Mouse (Mus musculus): Measurements from ENCODE around the gene Padi2. TPM values are rescaled to one million over a fixed set of nuclear protein-coding genes. Genes with fewer than 3 reads are reported as not detected.

Gene Padi2
- polyA plus RNA-seq, 1 experiment: 2.4 TPM

- TF ChIP-seq TAL1 (IDR thresholded peaks at IDR 0.05; ENCODE audit: low read length): no peak
- TF ChIP-seq GATA1 (IDR thresholded peaks at IDR 0.05; ENCODE audit: low read length): no peak
- H3K36me3 ChIP-seq (ENCODE audit: control insufficient read depth): peaks cover 56% of the 10 kb centered on the region
- no peaks in the 10 kb centered on the region for H3K4me1 ChIP-seq (ENCODE audit: control insufficient read depth)
- H3K4me3 ChIP-seq (replicated peaks): no peak overlapping the region
- H3K27me3 ChIP-seq (ENCODE audit: control insufficient read depth): no peaks in the 10 kb centered on the region
- H3K9me3 ChIP-seq (ENCODE audit: control insufficient read depth, low read length): no peaks in the 10 kb centered on the region
Observed at GRCm38 (mm10) chr4:140922508-140922907, 16.4 kb downstream of the Padi2 start.

GRCm38 (mm10) chr4:140925648-140926047 lies 19.5 kb downstream of the Padi2 start:
- TF ChIP-seq GATA1 (IDR thresholded peaks at IDR 0.05; ENCODE audit: low read length) (no peak), TAL1 (IDR thresholded peaks at IDR 0.05; ENCODE audit: low read length) (no peak)
- Histone ChIP-seq H3K27me3 (ENCODE audit: control insufficient read depth) (no peaks in the 10 kb centered on the region), H3K36me3 (ENCODE audit: control insufficient read depth) (peaks cover 69% of the 10 kb centered on the region), H3K9me3 (ENCODE audit: control insufficient read depth, low read length) (no peaks in the 10 kb centered on the region), H3K4me1 (ENCODE audit: control insufficient read depth) (peaks cover 3% of the 10 kb centered on the region), H3K4me3 (replicated peaks) (no peak overlapping the region)

- TF ChIP-seq GATA1 (IDR thresholded peaks at IDR 0.05; ENCODE audit: low read length): no peak
- peaks cover 76% of the 10 kb centered on the region for H3K36me3 ChIP-seq (ENCODE audit: control insufficient read depth)
- H3K9me3 ChIP-seq (ENCODE audit: control insufficient read depth, low read length): no peaks in the 10 kb centered on the region
- peaks cover 8% of the 10 kb centered on the region for H3K4me1 ChIP-seq (ENCODE audit: control insufficient read depth)
- no peak overlapping the region for H3K4me3 ChIP-seq (replicated peaks)
- no peaks in the 10 kb centered on the region for H3K27me3 ChIP-seq (ENCODE audit: control insufficient read depth)
Observed at GRCm38 (mm10) chr4:140928349-140928748, 22.2 kb downstream of the Padi2 start.

GRCm38 (mm10) chr4:140929745-140930144 lies 23.6 kb downstream of the Padi2 start:
- TF ChIP-seq GATA1 (IDR thresholded peaks at IDR 0.05; ENCODE audit: low read length): no peak
- TF ChIP-seq TAL1 (IDR thresholded peaks at IDR 0.05; ENCODE audit: low read length): no peak
- H3K36me3 ChIP-seq (ENCODE audit: control insufficient read depth): peaks cover 74% of the 10 kb centered on the region
- H3K9me3 ChIP-seq (ENCODE audit: control insufficient read depth, low read length): no peaks in the 10 kb centered on the region
- peaks cover 8% of the 10 kb centered on the region for H3K4me1 ChIP-seq (ENCODE audit: control insufficient read depth)
- no peak overlapping the region for H3K4me3 ChIP-seq (replicated peaks)
- no peaks in the 10 kb centered on the region for H3K27me3 ChIP-seq (ENCODE audit: control insufficient read depth)

GRCm38 (mm10) chr4:140930900-140931470 lies 24.8 kb downstream of the Padi2 start:
- no peaks in the 10 kb centered on the region for H3K9me3 ChIP-seq (ENCODE audit: control insufficient read depth, low read length)
- H3K4me1 ChIP-seq (ENCODE audit: control insufficient read depth): peaks cover 8% of the 10 kb centered on the region
- no peaks in the 10 kb centered on the region for H3K27me3 ChIP-seq (ENCODE audit: control insufficient read depth)
- TF ChIP-seq GATA1 (IDR thresholded peaks at IDR 0.05; ENCODE audit: low read length) (no peak), TAL1 (IDR thresholded peaks at IDR 0.05; ENCODE audit: low read length) (no peak)
- H3K4me3 ChIP-seq (replicated peaks): no peak overlapping the region
- peaks cover 73% of the 10 kb centered on the region for H3K36me3 ChIP-seq (ENCODE audit: control insufficient read depth)

GRCm38 (mm10) chr4:140935643-140936042 lies 29.5 kb downstream of the Padi2 start:
- no peaks in the 10 kb centered on the region for H3K27me3 ChIP-seq (ENCODE audit: control insufficient read depth)
- H3K4me3 ChIP-seq (replicated peaks): no peak overlapping the region
- H3K4me1 ChIP-seq (ENCODE audit: control insufficient read depth): peaks cover 5% of the 10 kb centered on the region
- TF ChIP-seq TAL1 (IDR thresholded peaks at IDR 0.05; ENCODE audit: low read length) (no peak), GATA1 (IDR thresholded peaks at IDR 0.05; ENCODE audit: low read length) (no peak)
- peaks cover 6% of the 10 kb centered on the region; the same call in 1 of the 2 replicates for H3K9me3 ChIP-seq (ENCODE audit: control insufficient read depth, low read length)
- peaks cover 51% of the 10 kb centered on the region for H3K36me3 ChIP-seq (ENCODE audit: control insufficient read depth)

GRCm38 (mm10) chr4:140944356-140944755 lies 38.2 kb downstream of the Padi2 start:
- H3K4me3 ChIP-seq (replicated peaks): no peak overlapping the region
- no peak for TF ChIP-seq TAL1 (IDR thresholded peaks at IDR 0.05; ENCODE audit: low read length)
- no peak for TF ChIP-seq GATA1 (IDR thresholded peaks at IDR 0.05; ENCODE audit: low read length)
- H3K27me3 ChIP-seq (ENCODE audit: control insufficient read depth): no peaks in the 10 kb centered on the region
- peaks cover 42% of the 10 kb centered on the region for H3K36me3 ChIP-seq (ENCODE audit: control insufficient read depth)
- peaks cover 15% of the 10 kb centered on the region for H3K4me1 ChIP-seq (ENCODE audit: control insufficient read depth)
- no peaks in the 10 kb centered on the region for H3K9me3 ChIP-seq (ENCODE audit: control insufficient read depth, low read length)

- no peaks in the 10 kb centered on the region for H3K9me3 ChIP-seq (ENCODE audit: control insufficient read depth, low read length)
- no peak overlapping the region for H3K4me3 ChIP-seq (replicated peaks)
- TF ChIP-seq TAL1 (IDR thresholded peaks at IDR 0.05; ENCODE audit: low read length) (no peak), GATA1 (IDR thresholded peaks at IDR 0.05; ENCODE audit: low read length) (no peak)
- peaks cover 17% of the 10 kb centered on the region for H3K4me1 ChIP-seq (ENCODE audit: control insufficient read depth)
- no peaks in the 10 kb centered on the region for H3K27me3 ChIP-seq (ENCODE audit: control insufficient read depth)
- H3K36me3 ChIP-seq (ENCODE audit: control insufficient read depth): peaks cover 47% of the 10 kb centered on the region
Observed at GRCm38 (mm10) chr4:140944961-140945442, 38.9 kb downstream of the Padi2 start.

GRCm38 (mm10) chr4:140945571-140945970 lies 39.4 kb downstream of the Padi2 start:
- Histone ChIP-seq H3K4me1 (ENCODE audit: control insufficient read depth) (peaks cover 17% of the 10 kb centered on the region), H3K36me3 (ENCODE audit: control insufficient read depth) (peaks cover 53% of the 10 kb centered on the region), H3K9me3 (ENCODE audit: control insufficient read depth, low read length) (no peaks in the 10 kb centered on the region), H3K27me3 (ENCODE audit: control insufficient read depth) (no peaks in the 10 kb centered on the region), H3K4me3 (replicated peaks) (no peak overlapping the region)
- TF ChIP-seq GATA1 (IDR thresholded peaks at IDR 0.05; ENCODE audit: low read length): no peak
- TF ChIP-seq TAL1 (IDR thresholded peaks at IDR 0.05; ENCODE audit: low read length): no peak

GRCm38 (mm10) chr4:140946048-140946447 lies 39.9 kb downstream of the Padi2 start:
- H3K36me3 ChIP-seq (ENCODE audit: control insufficient read depth): peaks cover 56% of the 10 kb centered on the region
- H3K4me3 ChIP-seq (replicated peaks): no peak overlapping the region
- H3K27me3 ChIP-seq (ENCODE audit: control insufficient read depth): no peaks in the 10 kb centered on the region
- no peaks in the 10 kb centered on the region for H3K9me3 ChIP-seq (ENCODE audit: control insufficient read depth, low read length)
- TF ChIP-seq GATA1 (IDR thresholded peaks at IDR 0.05; ENCODE audit: low read length) (no peak), TAL1 (IDR thresholded peaks at IDR 0.05; ENCODE audit: low read length) (no peak)
- peaks cover 17% of the 10 kb centered on the region for H3K4me1 ChIP-seq (ENCODE audit: control insufficient read depth)
